Mouse (Mus musculus): Measurements from ENCODE around the gene Ppia. TPM values are rescaled to one million over a fixed set of nuclear protein-coding genes. Genes with fewer than 3 reads are reported as not detected.
"Not testable (repeated sequence)": the region's sequence is repeated elsewhere in the genome, so short reads cannot be mapped to it uniquely, and the experiment has no call there.

Ppia gene
- polyA plus RNA-seq, 1 experiment from 2014 or later: 5,533 TPM

DNA sequence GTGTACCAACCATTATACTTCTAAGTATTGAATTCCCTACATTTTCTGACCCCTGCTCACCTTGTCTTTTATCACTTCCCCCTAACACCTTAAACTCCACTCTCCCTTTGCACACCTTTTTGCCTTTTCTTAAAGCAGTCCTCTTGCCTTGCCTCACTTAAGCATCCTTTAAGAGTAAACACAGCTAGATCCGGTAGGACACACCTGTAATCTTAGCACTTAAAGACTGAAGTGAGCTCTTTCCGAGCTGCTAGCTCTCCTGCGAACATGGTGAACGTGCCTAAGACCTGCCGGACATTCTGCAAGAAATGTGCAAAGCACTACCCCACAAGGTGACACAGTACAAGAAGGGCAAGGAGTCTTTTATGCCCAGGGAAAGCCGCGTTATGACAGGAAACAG lies 30.7 kb downstream of the Ppia start:
- WGBS: 88% methylated on average over 7 of the region's 7 CpGs
- Histone ChIP-seq H3K4me2 (no peak overlapping the region), H3K4me1 (peaks cover 13% of the 10 kb centered on the region), H3K27me3 (no peaks in the 10 kb centered on the region), H3K9me3 (replicated peaks) (no peaks in the 10 kb centered on the region; the same call in 1 of the 2 replicates), H3K9ac (no peak overlapping the region), H3K27ac (no peak overlapping the region), H3K4me3 (replicated peaks) (no peak overlapping the region), H3K36me3 (peaks cover 7% of the 10 kb centered on the region)
- ATAC-seq (replicated peaks; ENCODE audit: low FRiP score): no peak

- Histone ChIP-seq H3K27me3 (no peaks in the 10 kb centered on the region), H3K4me3 (replicated peaks) (no peak overlapping the region), H3K4me1 (peaks cover 12% of the 10 kb centered on the region), H3K27ac (no peak overlapping the region), H3K9me3 (replicated peaks) (no peaks in the 10 kb centered on the region), H3K9ac (no peak overlapping the region), H3K36me3 (no peaks in the 10 kb centered on the region), H3K4me2 (no peak overlapping the region)
- WGBS: 77% methylated on average over 4 of the region's 4 CpGs
- no peak for ATAC-seq (replicated peaks; ENCODE audit: low FRiP score)
These were observed 32.2 kb downstream of the Ppia start for GRCm38 (mm10) chr11:6447493-6447892.

DNA sequence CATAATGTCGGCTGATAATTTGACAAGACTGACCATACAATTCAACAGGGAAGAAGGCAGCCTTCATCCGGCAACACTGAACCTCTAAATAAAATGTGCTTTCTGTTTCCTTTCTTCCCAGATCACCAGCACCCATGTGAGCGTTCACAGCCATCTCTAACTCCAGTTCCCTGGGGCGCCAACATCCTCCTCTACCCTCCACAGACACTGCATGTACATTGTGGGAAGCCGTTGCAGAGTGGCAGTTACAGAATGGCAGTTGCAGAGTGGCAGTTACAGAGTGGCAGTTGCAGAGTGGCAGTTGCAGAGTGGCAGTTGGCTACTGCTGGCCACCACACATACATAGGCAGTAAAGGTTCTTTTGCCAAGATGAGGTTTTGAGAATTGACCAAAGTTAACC lies 32.9 kb downstream of the Ppia start:
- H3K27ac ChIP-seq; H3K4me3 ChIP-seq (replicated peaks); H3K4me1 ChIP-seq; H3K9ac ChIP-seq; H3K9me3 ChIP-seq (replicated peaks); H3K27me3 ChIP-seq; H3K4me2 ChIP-seq; H3K36me3 ChIP-seq; ATAC-seq (replicated peaks; ENCODE audit: low FRiP score): not testable (repeated sequence)
- 92% methylated on average over 5 of the region's 5 CpGs for WGBS

DNA sequence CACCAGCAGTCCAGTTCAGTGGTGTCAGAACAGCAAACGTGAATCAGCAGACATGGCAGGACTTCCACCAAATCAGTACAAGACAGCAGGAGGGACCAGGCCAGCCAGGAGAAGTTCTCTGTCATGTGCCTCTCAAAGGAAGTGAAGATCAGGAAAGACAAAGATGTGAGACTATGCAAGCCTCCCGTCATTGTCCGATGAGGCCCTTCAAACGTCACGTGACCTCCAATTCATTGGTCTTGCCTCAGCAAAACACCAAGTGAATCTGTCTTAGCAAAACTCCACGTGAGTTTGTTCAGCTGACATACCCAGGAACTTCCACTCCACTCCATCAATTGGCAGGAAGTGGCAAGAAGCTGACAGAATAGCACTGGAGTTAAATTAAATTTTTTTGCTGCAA lies 40.8 kb downstream of the Ppia start:
- Histone ChIP-seq H3K27ac (no peak overlapping the region), H3K4me1 (no peaks in the 10 kb centered on the region), H3K4me2 (no peak overlapping the region), H3K36me3 (no peaks in the 10 kb centered on the region), H3K4me3 (replicated peaks) (no peak overlapping the region), H3K9me3 (replicated peaks) (no peaks in the 10 kb centered on the region), H3K9ac (no peak overlapping the region), H3K27me3 (no peaks in the 10 kb centered on the region)
- 79% methylated on average over 6 of the region's 6 CpGs for WGBS
- ATAC-seq (replicated peaks; ENCODE audit: low FRiP score): no peak

DNA sequence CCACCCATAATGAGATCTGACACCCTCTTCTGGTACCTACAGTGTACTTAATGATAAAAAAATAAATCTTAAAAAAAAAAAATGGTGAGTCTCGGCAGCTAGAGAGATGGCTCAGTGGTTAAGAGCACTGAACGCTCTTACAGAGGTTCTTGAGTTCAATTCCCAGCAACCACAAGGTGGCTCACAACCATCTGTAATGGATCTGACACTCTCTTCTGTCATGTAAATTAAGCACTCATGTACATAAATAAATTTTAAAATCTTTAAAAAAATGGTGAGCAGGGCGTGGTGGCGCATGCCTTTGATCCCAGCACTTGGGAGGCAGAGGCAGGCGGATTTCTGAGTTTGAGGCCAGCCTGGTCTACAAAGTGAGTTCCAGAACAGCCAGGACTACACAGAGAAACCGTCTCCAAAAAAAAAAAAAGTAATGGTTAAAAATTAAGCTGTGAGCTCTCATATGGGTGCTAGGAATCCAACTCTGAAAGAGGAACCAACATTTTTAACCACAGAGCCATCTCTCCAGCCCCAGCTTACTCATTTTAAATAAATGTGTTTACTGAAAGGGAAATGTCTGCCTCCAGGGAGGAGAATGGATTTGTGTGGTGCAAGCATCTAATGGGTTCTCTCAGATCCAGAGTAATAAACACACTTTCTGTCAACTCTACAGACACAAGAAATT lies 48.1 kb downstream of the Ppia start:
- no peaks in the 10 kb centered on the region for H3K9me3 ChIP-seq (replicated peaks)
- no peak overlapping the region for H3K27ac ChIP-seq
- no peaks in the 10 kb centered on the region for H3K4me1 ChIP-seq
- peaks cover 29% of the 10 kb centered on the region for H3K36me3 ChIP-seq
- H3K4me2 ChIP-seq: no peak overlapping the region
- 90% methylated on average over 6 of the region's 6 CpGs for WGBS
- no peak overlapping the region for H3K9ac ChIP-seq
- no peak for ATAC-seq (replicated peaks; ENCODE audit: low FRiP score)
- no peaks in the 10 kb centered on the region for H3K27me3 ChIP-seq
- no peak overlapping the region for H3K4me3 ChIP-seq (replicated peaks)

- Histone ChIP-seq H3K4me1 (peaks cover 9% of the 10 kb centered on the region), H3K4me3 (replicated peaks) (no peak overlapping the region), H3K27me3 (no peaks in the 10 kb centered on the region), H3K4me2 (no peak overlapping the region), H3K27ac (no peak overlapping the region), H3K9ac (no peak overlapping the region), H3K36me3 (peaks cover 33% of the 10 kb centered on the region), H3K9me3 (replicated peaks) (no peaks in the 10 kb centered on the region)
- ATAC-seq (replicated peaks; ENCODE audit: low FRiP score): peak; percentile 52; the same call in 1 of the 2 replicates
- 36% methylated on average over 4 of the region's 4 CpGs for WGBS
These were observed 49.9 kb downstream of the Ppia start for GRCm38 (mm10) chr11:6465122-6465521.

- H3K27me3 ChIP-seq: no peaks in the 10 kb centered on the region
- H3K27ac ChIP-seq: no peak overlapping the region
- 87% methylated on average over 2 of the region's 2 CpGs for WGBS
- H3K9ac ChIP-seq: no peak overlapping the region
- H3K4me2 ChIP-seq: no peak overlapping the region
- ATAC-seq (replicated peaks; ENCODE audit: low FRiP score): no peak
- H3K36me3 ChIP-seq: peaks cover 41% of the 10 kb centered on the region
- no peaks in the 10 kb centered on the region for H3K9me3 ChIP-seq (replicated peaks)
- H3K4me3 ChIP-seq (replicated peaks): no peak overlapping the region
- peaks cover 37% of the 10 kb centered on the region for H3K4me1 ChIP-seq
These were observed 53.3 kb downstream of the Ppia start for GRCm38 (mm10) chr11:6468541-6468940.

Small RNA genes lying within 50 kb of the gene (microRNA-seq; reads per million reads assigned to microRNA genes)
- 1.5 reads per million, percentile 2 among the genes with 10 or more reads in this experiment for gene Mir7651

Other genes starting within 250 kb of the Ppia start
- gene A730071L15Rik, start 215.4 kb upstream of the Ppia start, polyA plus RNA-seq (2015; fragmentation: Nextera tagmentation; extraction: Ambion mirVana): 0.40 and 0.59 TPM in 2 replicates
- 36.8 and 37.7 TPM in 2 replicates for gene Nudcd3, start 215.0 kb upstream of the Ppia start, polyA plus RNA-seq (2015; fragmentation: Nextera tagmentation; extraction: Ambion mirVana)
- gene Npc1l1, start 185.3 kb upstream of the Ppia start, polyA plus RNA-seq (2015; fragmentation: Nextera tagmentation; extraction: Ambion mirVana): 0.06 TPM in 1 of 2 replicates, not detected in the other
- 93.1 and 101 TPM in 2 replicates for gene Ddx56, start 147.7 kb upstream of the Ppia start, polyA plus RNA-seq (2015; fragmentation: Nextera tagmentation; extraction: Ambion mirVana)
- gene Tmed4, start 140.6 kb upstream of the Ppia start, polyA plus RNA-seq (2015; fragmentation: Nextera tagmentation; extraction: Ambion mirVana): 130 and 133 TPM in 2 replicates
- 116 and 131 TPM in 2 replicates for gene Ogdh, start 123.8 kb upstream of the Ppia start, polyA plus RNA-seq (2015; fragmentation: Nextera tagmentation; extraction: Ambion mirVana)
- 11.4 and 12.4 TPM in 2 replicates for gene Zmiz2, start 26.4 kb upstream of the Ppia start, polyA plus RNA-seq (2015; fragmentation: Nextera tagmentation; extraction: Ambion mirVana)
- 552 and 602 TPM in 2 replicates for gene H2afv, start 29.0 kb downstream of the Ppia start, polyA plus RNA-seq (2015; fragmentation: Nextera tagmentation; extraction: Ambion mirVana)
- gene Purb, start 60.5 kb downstream of the Ppia start, polyA plus RNA-seq (2015; fragmentation: Nextera tagmentation; extraction: Ambion mirVana): 29.2 and 29.6 TPM in 2 replicates
- gene Myo1g, start 105.5 kb downstream of the Ppia start, polyA plus RNA-seq (2015; fragmentation: Nextera tagmentation; extraction: Ambion mirVana): 1.0 and 1.4 TPM in 2 replicates
- gene Ccm2, start 131.4 kb downstream of the Ppia start, polyA plus RNA-seq (2015; fragmentation: Nextera tagmentation; extraction: Ambion mirVana): 79.0 and 89.6 TPM in 2 replicates
- 2.0 and 3.7 TPM in 2 replicates for gene Nacad, start 190.6 kb downstream of the Ppia start, polyA plus RNA-seq (2015; fragmentation: Nextera tagmentation; extraction: Ambion mirVana)
- 43.0 and 46.4 TPM in 2 replicates for gene Tbrg4, start 210.6 kb downstream of the Ppia start, polyA plus RNA-seq (2015; fragmentation: Nextera tagmentation; extraction: Ambion mirVana)
- gene Wap, start 223.2 kb downstream of the Ppia start, polyA plus RNA-seq (2015; fragmentation: Nextera tagmentation; extraction: Ambion mirVana): not detected in 2 replicates
- 10.8 and 11.7 TPM in 2 replicates for gene Ramp3, start 243.1 kb downstream of the Ppia start, polyA plus RNA-seq (2015; fragmentation: Nextera tagmentation; extraction: Ambion mirVana)

Data from kidney, embryonic 15.5 days (tissue).